Mouse (Mus musculus) erythroblast, embryonic 14.5 days (primary cell): ENCODE data around the gene Ccdc33.

Source experiments
- GATA1 ChIP-seq: IDR thresholded peaks from 2 replicates; pipeline ENCODE4 v1.6.1; 2012; ENCODE audit warnings: low read length, inconsistent platforms, mixed read lengths
- TAL1 ChIP-seq: IDR thresholded peaks from 3 replicates; pipeline ENCODE4 v1.6.1; 2012; ENCODE audit warnings: low read length, inconsistent platforms, mixed read lengths

- TF ChIP-seq TAL1 (no peak), GATA1 (no peak)
Measured at GRCm38 (mm10) chr9:57986293-57986692, 132.3 kb downstream of the Ccdc33 start.
